Mouse (Mus musculus) olfactory bulb, adult 2 months (tissue): Measurements from ENCODE around the gene Cnep1r1. TPM values are rescaled to one million over a fixed set of nuclear protein-coding genes. Genes with fewer than 3 reads are reported as not detected.

ENCODE experiments used
- H3K27ac ChIP-seq: fragments of 200-500 bp; 2 replicates; pipeline ENCODE4 v1.5.1; 2012; ENCODE audit warnings: low read depth, low read length; ENCODE audit not compliant: insufficient read depth
- H3K4me1 ChIP-seq: fragments of 200-500 bp; 2 replicates; pipeline ENCODE4 v1.6.1; 2012; ENCODE audit warnings: low read length; ENCODE audit not compliant: control insufficient read depth, insufficient read depth
- H3K4me3 ChIP-seq: fragments of 200-500 bp; 2 replicates; pipeline ENCODE4 v1.5.1; 2012; ENCODE audit warnings: mild to moderate bottlenecking, low read depth, low read length, moderate library complexity; ENCODE audit not compliant: insufficient read depth
- CTCF ChIP-seq: fragments of 200-500 bp; IDR thresholded peaks from 2 replicates; pipeline ENCODE4 v1.5.1; 2012; ENCODE audit warnings: low read depth, mild to moderate bottlenecking, low read length, moderate library complexity; ENCODE audit not compliant: insufficient read depth
- POLR2A ChIP-seq: fragments of 200-500 bp; IDR thresholded peaks from 2 replicates; pipeline ENCODE4 v1.6.1; 2012; ENCODE audit warnings: mild to moderate bottlenecking, low read depth, low read length, moderate library complexity; ENCODE audit not compliant: insufficient read depth
- WGBS: fragments of 180-500 bp; shearing (Covaris S2); methylation state at CpG from one replicate; pipeline ENCODE4 v1.1.7; 2018; 5-methylcytosine and 5-hydroxymethylcytosine counted together
- polyA plus RNA-seq: library from polyadenylated mRNA; stranded (reverse); fragments of >200 nt; gene quantifications from 2 replicates; pipeline ENCODE4 v1.2.4, GENCODE M21; 2012; ENCODE audit warnings: low replicate concordance; ENCODE audit not compliant: missing spikeins, insufficient read depth, insufficient read length

Gene Cnep1r1
- not detected in 2 replicates for polyA plus RNA-seq

- Histone ChIP-seq H3K4me1 (no peaks in the 10 kb centered on the region), H3K27ac (peak within 1 kb of the TSS; percentile 43), H3K4me3 (peak within 1 kb of the TSS; percentile 87)
- WGBS = under 1% methylated on average over 49 of the region's 49 CpGs
- TF ChIP-seq POLR2A (peak; percentile 79), CTCF (0 out of 2 replicates have a peak, but pooled peaks have one; percentile 28)
Measured at GRCm38 (mm10) chr8:88118456-88119036, at the start of gene Cnep1r1. Cnep1r1 (plus strand) TSS chr8:88118769.

DNA sequence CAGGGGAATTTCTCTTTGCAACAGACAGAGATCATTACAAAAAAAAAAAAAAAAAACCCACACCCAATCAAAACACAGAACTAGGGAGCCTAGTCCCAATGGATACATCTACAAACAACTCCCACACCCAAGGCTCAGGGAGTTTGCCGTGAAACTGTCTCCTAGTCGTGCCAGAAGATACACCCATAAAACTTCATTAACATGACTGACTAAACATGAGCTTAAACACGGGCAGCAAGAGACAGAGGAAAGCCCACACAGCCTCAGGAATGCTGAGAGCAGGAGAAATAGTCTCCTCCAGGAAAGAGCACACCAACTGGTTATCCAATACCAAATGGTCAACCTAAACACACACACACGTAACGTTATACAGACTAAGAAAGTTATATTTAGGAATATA lies 36.4 kb upstream of the Cnep1r1 start:
- WGBS = 74% methylated on average over 5 of the region's 5 CpGs
- no peaks in the 10 kb centered on the region for H3K4me1 ChIP-seq
- H3K27ac ChIP-seq = no peak overlapping the region
- H3K4me3 ChIP-seq = no peak overlapping the region
- no peak for TF ChIP-seq POLR2A

- Histone ChIP-seq H3K27ac (no peak overlapping the region), H3K4me3 (no peak overlapping the region), H3K4me1 (no peaks in the 10 kb centered on the region)
- no peak for TF ChIP-seq POLR2A
- TF ChIP-seq CTCF = no peak
Measured at GRCm38 (mm10) chr8:88088006-88088405, 30.6 kb upstream of the Cnep1r1 start.

- Histone ChIP-seq H3K4me3 (no peak overlapping the region), H3K27ac (no peak overlapping the region), H3K4me1 (no peaks in the 10 kb centered on the region)
- WGBS = 56% methylated on average over 2 of the region's 2 CpGs
- TF ChIP-seq POLR2A (no peak), CTCF (no peak)
Measured at GRCm38 (mm10) chr8:88091661-88092060, 26.9 kb upstream of the Cnep1r1 start.

DNA sequence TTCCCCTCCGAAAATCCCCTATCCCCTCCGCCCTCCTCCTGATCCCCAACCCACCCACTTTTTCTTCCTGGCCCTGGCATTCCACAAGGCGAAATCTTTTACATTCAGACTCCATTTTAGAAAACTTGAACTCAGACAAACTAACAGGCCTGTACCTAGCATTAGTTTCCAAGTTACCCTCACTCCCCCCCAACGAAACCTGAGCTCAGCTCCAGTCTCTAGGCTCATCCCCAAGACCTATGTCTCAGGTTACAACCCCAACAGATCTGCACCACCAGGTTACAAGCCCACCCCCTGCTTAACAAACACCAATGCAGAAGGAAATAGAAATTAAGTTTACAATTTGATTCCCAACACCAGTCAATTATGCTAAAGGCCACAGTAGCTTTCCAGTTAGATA lies 25.2 kb upstream of the Cnep1r1 start:
- no peak overlapping the region for H3K4me3 ChIP-seq
- no peak for TF ChIP-seq POLR2A
- TF ChIP-seq CTCF = no peak
- 90% methylated on average over 4 of the region's 4 CpGs for WGBS
- no peak overlapping the region for H3K27ac ChIP-seq
- H3K4me1 ChIP-seq = no peaks in the 10 kb centered on the region

DNA sequence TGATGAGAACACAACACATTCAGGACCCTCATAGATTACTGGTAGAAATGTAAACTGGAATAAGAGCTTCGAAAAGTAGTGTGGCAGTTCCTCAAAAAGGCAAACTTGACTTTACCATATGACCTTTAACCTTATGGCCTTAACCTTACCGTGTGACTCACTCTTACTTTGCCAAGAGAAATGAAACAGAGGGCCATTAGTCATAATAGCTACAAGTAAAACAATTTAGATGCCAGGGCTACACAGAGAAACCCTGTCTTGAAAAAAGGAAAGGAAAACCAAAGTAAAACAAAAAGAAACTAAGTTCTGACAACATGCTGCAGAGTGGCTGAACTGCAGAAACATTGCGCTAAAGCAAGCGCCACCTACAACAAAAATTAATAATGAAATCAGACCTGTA lies 19.7 kb upstream of the Cnep1r1 start:
- H3K4me3 ChIP-seq = no peak overlapping the region
- WGBS = 86% methylated on average over 4 of the region's 4 CpGs
- TF ChIP-seq CTCF (no peak), POLR2A (no peak)
- H3K27ac ChIP-seq = no peak overlapping the region
- H3K4me1 ChIP-seq = no peaks in the 10 kb centered on the region

- 5% methylated on average over 1 of the region's 1 CpGs for WGBS
- no peak for TF ChIP-seq POLR2A
- TF ChIP-seq CTCF = no peak
- no peaks in the 10 kb centered on the region for H3K4me1 ChIP-seq
- H3K27ac ChIP-seq = no peak overlapping the region
- H3K4me3 ChIP-seq = no peak overlapping the region
Measured at GRCm38 (mm10) chr8:88099526-88099925, 19.0 kb upstream of the Cnep1r1 start.

GRCm38 (mm10) chr8:88109241-88109640 lies 9.3 kb upstream of the Cnep1r1 start:
- no peak for TF ChIP-seq POLR2A
- no peak for TF ChIP-seq CTCF
- Histone ChIP-seq H3K4me1 (no peaks in the 10 kb centered on the region), H3K27ac (no peak overlapping the region), H3K4me3 (no peak overlapping the region)
- WGBS = 91% methylated on average over 4 of the region's 4 CpGs

DNA sequence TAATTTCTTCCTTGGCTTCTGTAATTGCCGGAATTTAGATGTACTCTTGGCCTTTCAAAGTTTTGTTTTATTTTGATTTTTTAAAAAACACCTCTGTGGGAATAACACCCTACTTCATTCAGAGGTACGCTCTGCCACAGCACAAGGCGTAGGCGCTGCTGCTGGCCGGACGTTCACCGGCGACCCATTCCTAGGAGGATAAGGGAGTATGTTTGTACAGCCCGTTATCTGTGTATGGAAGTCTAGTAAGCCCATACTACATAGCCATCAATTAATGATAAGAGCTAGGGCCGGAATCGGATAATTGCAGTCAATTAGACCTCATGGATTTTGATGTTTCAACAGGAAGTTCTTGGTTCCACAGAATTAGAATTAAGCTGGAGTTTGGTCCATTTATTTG lies 507 bp downstream of the Cnep1r1 start:
- no peaks in the 10 kb centered on the region for H3K4me1 ChIP-seq
- TF ChIP-seq POLR2A (no peak), CTCF (no peak)
- H3K4me3 ChIP-seq = peak overlapping the region; percentile 87
- WGBS = under 1% methylated on average over 11 of the region's 11 CpGs
- no peak overlapping the region for H3K27ac ChIP-seq

GRCm38 (mm10) chr8:88124850-88125249 lies 6.3 kb downstream of the Cnep1r1 start:
- TF ChIP-seq CTCF (no peak), POLR2A (no peak)
- Histone ChIP-seq H3K4me1 (peaks cover 2% of the 10 kb centered on the region; the same call in 1 of the 2 replicates), H3K4me3 (no peak overlapping the region), H3K27ac (no peak overlapping the region)
- 88% methylated on average over 2 of the region's 2 CpGs for WGBS
